Mouse (Mus musculus) erythroid progenitor cell, adult 5-6 weeks (primary cell): ENCODE data around the gene Tmem40. TPM values are rescaled to one million over a fixed set of nuclear protein-coding genes. Genes with fewer than 3 reads are reported as not detected.
A peak's percentile ranks its signal among the peaks of the same experiment; 100 is the strongest.

Experiments used
- ATAC-seq: replicated peaks from 2 replicates; pipeline ENCODE4 v1.8.0; 2016; ENCODE audit warnings: moderate number of reproducible peaks, mild to moderate bottlenecking, moderate TSS enrichment, inconsistent platforms; ENCODE audit not compliant: poor library complexity, low FRiP score, severe bottlenecking
- total RNA-seq, 2 experiments: library from RNA; stranded (forward) in 1 of 2; stranded (reverse) in 1 of 2; fragments of 150-400 nt in 1 of 2; fragments of 186-747, 209-891 nt in 1 of 2; gene quantifications; 2 replicates each; pipeline versions ENCODE4 v1.2.3 to v1.2.4; 2015 to 2017; ENCODE audit warnings: low replicate concordance in 2 of 2

The Tmem40 gene
- total RNA-seq, 2 experiments from 2014 or later: 3.8 to 4.4 TPM

- ATAC-seq: no peak
Observed at GRCm38 (mm10) chr6:115772201-115772600, 10.0 kb upstream of the Tmem40 start.

- no peak for ATAC-seq
Observed at GRCm38 (mm10) chr6:115770852-115771251, 8.6 kb upstream of the Tmem40 start.

GRCm38 (mm10) chr6:115770059-115770670 is 8.0 kb upstream of the Tmem40 start:
- ATAC-seq: no peak

- no peak for ATAC-seq
Observed at GRCm38 (mm10) chr6:115768207-115768606, 6.0 kb upstream of the Tmem40 start.

- ATAC-seq: no peak
Observed at GRCm38 (mm10) chr6:115767357-115767756, 5.1 kb upstream of the Tmem40 start.

GRCm38 (mm10) chr6:115764179-115764578 is 2.0 kb upstream of the Tmem40 start:
- ATAC-seq: no peak

GRCm38 (mm10) chr6:115760982-115761381 is 1.2 kb downstream of the Tmem40 start:
- no peak for ATAC-seq

- ATAC-seq: no peak
Observed at GRCm38 (mm10) chr6:115760137-115760536, 2.1 kb downstream of the Tmem40 start.

GRCm38 (mm10) chr6:115759461-115759860 is 2.7 kb downstream of the Tmem40 start:
- no peak for ATAC-seq

GRCm38 (mm10) chr6:115758981-115759435 is 3.2 kb downstream of the Tmem40 start:
- ATAC-seq: peak; percentile 60

GRCm38 (mm10) chr6:115755536-115755935 is 6.7 kb downstream of the Tmem40 start:
- ATAC-seq: 0 out of 2 replicates have a peak, but pooled peaks have one; percentile 43

GRCm38 (mm10) chr6:115746326-115746725 is 15.9 kb downstream of the Tmem40 start:
- no peak for ATAC-seq

GRCm38 (mm10) chr6:115743569-115743968 is 18.6 kb downstream of the Tmem40 start:
- peak; percentile 83 for ATAC-seq

GRCm38 (mm10) chr6:115739056-115739455 is 23.2 kb downstream of the Tmem40 start:
- ATAC-seq: no peak

GRCm38 (mm10) chr6:115734909-115735308 is 27.3 kb downstream of the Tmem40 start:
- no peak for ATAC-seq

GRCm38 (mm10) chr6:115732341-115732928 is 29.8 kb downstream of the Tmem40 start:
- ATAC-seq: no peak

- no peak for ATAC-seq
Observed at GRCm38 (mm10) chr6:115730560-115731342, 31.5 kb downstream of the Tmem40 start.

- no peak for ATAC-seq
Observed at GRCm38 (mm10) chr6:115727570-115727969, 34.6 kb downstream of the Tmem40 start.

- peak; percentile 71 for ATAC-seq
Observed at GRCm38 (mm10) chr6:115727108-115727507, 35.1 kb downstream of the Tmem40 start.

GRCm38 (mm10) chr6:115722246-115722645 is 40.0 kb downstream of the Tmem40 start:
- ATAC-seq: no peak
